Mouse (Mus musculus) ES-CJ7 (cell line): ENCODE results near the gene Sult1a1.

Experiments used
- DNase-seq: peaks from one replicate; pipeline ENCODE4 v3.0.0; 2011; ENCODE audit warnings: low read depth, low spot score

Sult1a1 gene

DNA sequence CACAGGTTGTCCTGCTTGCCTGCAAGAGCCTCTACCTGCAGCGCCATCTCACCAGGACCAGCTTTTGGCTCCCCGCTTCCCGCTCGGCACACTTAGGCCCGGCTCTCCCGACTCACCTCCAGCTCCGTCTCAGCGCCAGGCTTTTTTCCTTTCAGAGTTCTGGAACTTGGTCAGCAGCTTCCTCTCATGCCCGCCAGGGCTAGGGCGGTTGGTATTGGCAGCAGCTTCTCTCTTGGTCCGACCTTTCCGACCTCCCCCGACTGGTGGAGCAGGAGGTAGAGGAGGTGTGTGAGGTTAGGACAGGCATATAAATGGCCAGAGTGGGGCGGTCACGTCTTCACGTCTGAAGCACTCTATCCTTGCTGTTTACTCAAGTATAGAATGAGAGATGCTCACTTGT, 51.5 kb downstream of the Sult1a1 start:
- DNase-seq: peak; percentile 58

DNA sequence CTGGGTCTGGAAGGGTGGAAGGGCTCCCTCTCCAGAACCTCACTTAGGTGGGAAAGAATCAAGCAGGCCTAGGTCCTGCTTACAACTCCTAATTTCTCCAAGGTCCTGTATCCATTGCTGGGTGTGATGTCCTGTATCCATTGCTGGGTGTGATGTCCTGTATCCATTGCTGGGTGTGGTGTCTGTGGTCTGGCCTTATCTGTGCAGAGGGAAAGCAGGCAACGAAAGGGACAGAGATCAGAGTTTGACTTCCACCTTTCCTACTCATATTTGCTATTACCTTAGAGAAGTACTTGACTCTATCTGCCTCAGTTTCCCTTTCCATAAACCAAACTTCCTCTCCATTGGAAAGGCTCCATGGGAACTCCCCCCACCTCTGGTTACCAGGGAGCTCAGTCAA, 52.9 kb downstream of the Sult1a1 start:
- DNase-seq: no peak
